Mouse (Mus musculus): Measurements from ENCODE around the gene Lzts2.

GRCm38 (mm10) chr19:44976636-44977035, 37.6 kb upstream of the Lzts2 start:
- TF ChIP-seq CTCF (IDR thresholded peaks at IDR 0.05; ENCODE audit: low read depth), result no peak
- TF ChIP-seq EP300 (optimal IDR thresholded peaks at IDR 0.05), result no peak
